Mouse (Mus musculus): ENCODE results near the gene Zfp605. TPM values are rescaled to one million over a fixed set of nuclear protein-coding genes. Genes with fewer than 3 reads are reported as not detected.

The Zfp605 gene
- polyA plus RNA-seq (2015; fragmentation: Nextera tagmentation; extraction: Ambion mirVana): 1.5 and 2.1 TPM in 2 replicates

GRCm38 (mm10) chr5:110109991-110110441 is at the start of gene Zfp605:
Gene Zfp605 (plus strand): TSS chr5:110110092.

DNA sequence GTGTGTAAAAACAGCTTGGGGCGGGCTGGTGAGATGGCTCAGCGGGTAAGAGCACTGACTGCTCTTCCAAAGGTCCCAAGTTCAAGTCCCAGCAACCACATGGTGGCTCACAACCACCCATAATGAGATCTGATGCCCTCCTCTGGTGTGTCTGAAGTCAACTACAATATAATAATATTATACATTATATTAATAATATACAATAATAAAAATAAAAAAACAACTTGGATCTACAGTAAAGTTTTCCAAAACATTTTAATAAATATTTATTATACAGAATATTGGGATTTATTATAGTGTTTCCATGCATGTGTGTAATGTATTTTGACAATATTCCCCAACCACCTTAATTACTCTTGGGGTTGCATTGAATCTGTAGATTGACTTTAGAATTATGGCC is 37.5 kb upstream of the Zfp605 start, which contains the start of gene Gm17655:
Gene Gm17655 (minus strand): TSS at position 101 of the 400 bp plus-strand sequence.

DNA sequence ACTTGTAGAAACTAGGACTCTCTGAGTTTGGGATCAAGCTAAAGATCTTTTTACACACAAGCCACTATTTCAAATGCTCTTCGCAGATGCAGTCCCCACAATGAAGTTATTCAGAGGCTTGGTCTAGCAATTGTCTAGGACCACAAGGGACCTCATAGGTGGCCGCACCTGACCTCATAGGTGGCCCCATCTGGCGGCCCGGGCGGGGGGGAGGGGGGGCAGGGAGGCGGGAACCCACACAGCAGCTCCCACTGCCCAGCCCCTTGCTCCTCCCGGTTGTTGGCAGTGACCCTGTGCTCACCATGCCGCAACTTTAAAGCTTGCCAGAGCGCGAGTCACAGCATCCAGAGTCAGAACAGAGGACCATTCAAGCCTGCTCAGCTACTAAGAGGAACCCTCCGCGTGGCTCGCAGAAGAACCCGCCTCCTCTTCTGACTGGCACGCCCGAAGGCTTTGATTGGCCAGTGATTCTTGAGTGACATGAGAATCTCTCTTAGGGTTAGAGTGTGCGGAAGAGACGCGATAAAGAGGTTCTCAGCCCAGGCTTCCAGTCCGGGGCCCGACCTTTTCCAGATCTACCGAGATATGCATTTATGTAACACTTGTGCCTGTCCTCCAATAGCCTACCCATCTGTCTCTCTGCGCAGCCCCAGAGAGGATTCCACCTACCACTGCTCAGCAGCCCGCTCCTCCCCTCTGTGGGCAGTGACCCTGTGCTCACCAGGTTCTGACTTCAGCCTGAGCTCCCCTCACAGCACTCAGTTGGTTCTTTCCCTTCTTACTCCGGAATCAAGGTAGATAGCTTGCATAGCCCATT is 15.7 kb upstream of the Zfp605 start, which contains the start of gene Gm35315:
Gene Gm35315 (minus strand): TSS at position 391 of the 817 bp plus-strand sequence.

GRCm38 (mm10) chr5:110099656-110100580 is 10.0 kb upstream of the Zfp605 start, which contains the start of gene Plcxd1:
Gene Plcxd1 (plus strand): TSS chr5:110099969.

GRCm38 (mm10) chr5:110107581-110108304 is 2.1 kb upstream of the Zfp605 start, which contains the start of gene Gtpbp6:
Gene Gtpbp6 (minus strand): TSS chr5:110108197.

DNA sequence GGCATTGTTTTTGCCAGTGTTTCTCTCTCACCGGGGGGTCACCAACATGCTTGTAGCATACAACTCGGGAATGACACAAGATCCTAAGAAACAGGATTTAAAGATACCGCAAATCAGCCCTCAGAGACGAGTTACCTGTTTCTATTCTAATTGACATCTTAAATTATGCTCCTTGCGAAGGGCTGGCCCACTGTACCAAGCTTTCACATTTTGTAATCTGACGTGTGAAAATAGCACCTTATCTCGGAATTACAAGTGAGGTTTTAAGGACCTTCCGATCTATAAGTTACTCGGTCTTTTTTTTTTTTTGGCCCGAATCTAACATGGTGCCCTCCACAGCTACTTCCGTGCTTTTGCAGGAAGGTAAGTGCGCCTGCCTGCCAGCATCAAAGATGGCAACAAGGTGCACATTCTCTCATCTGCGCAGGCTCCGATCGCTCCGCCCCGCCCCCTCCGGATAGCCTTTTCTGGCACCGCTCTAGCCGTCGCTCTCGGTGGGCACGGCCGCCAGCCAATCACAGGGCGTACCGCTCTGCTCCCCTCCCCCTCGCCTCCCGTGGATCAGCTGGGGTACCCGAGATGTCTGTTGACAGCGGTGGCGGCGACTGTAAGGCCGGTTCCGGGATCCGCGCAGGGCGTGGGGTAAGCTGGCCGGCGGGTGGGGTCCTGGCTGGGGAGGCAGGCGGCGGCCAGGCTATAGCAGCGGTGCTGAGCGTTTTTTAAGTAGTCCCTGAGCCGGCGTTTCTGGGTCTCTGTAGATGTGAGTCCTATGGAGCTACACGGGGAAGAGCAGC is 25.6 kb downstream of the Zfp605 start, which contains the start of gene Chfr:
Gene Chfr (plus strand): TSS at position 550 of the 794 bp plus-strand sequence.

DNA sequence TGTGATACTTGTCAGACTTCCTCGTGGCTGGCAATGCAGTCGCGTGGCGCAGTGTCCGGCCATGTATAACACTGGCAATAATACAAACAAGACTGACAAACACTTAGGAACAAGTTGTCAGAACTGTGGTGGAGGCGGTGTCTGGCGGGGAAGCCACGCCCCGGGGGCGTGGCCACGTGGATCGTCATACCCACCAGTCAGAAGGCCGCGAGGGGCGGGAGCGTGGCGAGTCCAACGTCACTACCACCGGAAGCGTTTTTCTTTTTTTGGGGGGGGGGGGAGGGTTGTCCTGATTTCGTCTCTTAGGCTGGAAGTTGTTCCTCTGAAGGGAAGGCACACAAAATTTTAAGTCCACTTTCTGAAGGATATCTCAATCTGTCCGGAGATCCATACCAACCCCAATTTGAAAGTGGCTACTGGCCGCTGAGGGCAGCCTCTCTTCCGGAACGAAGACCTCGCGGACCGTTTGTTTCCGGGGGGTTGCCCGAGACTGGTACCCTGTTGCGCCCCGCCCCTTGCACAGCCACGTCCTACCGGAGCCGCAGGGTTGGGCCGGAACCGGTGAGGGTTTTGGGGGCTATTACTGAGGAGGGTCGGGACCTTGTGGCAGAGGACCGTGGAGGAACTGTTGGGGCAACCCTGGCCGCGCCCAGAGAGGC is 66.6 kb downstream of the Zfp605 start, which contains the start of gene Golga3:
Gene Golga3 (plus strand): TSS at position 340 of the 659 bp plus-strand sequence.

Other genes starting within 250 kb of the Zfp605 start
- gene Gm15446, start 186.7 kb upstream of the Zfp605 start, polyA plus RNA-seq (2015; fragmentation: Nextera tagmentation; extraction: Ambion mirVana): 0.33 and 0.36 TPM in 2 replicates
- gene Zfp932, start 113.6 kb upstream of the Zfp605 start, polyA plus RNA-seq (2015; fragmentation: Nextera tagmentation; extraction: Ambion mirVana): 11.1 TPM in 2 replicates
- 1.2 and 1.3 TPM in 2 replicates for gene Gm17655, start 37.6 kb upstream of the Zfp605 start, polyA plus RNA-seq (2015; fragmentation: Nextera tagmentation; extraction: Ambion mirVana)
- 0.07 and 0.22 TPM in 2 replicates for gene Gm35315, start 15.7 kb upstream of the Zfp605 start, polyA plus RNA-seq (2015; fragmentation: Nextera tagmentation; extraction: Ambion mirVana)
- 0.41 and 0.63 TPM in 2 replicates for gene Plcxd1, start 10.1 kb upstream of the Zfp605 start, polyA plus RNA-seq (2015; fragmentation: Nextera tagmentation; extraction: Ambion mirVana)
- gene Gtpbp6, start 1.9 kb upstream of the Zfp605 start, polyA plus RNA-seq (2015; fragmentation: Nextera tagmentation; extraction: Ambion mirVana): 16.2 and 18.0 TPM in 2 replicates
- gene Chfr, start 25.8 kb downstream of the Zfp605 start, polyA plus RNA-seq (2015; fragmentation: Nextera tagmentation; extraction: Ambion mirVana): 16.7 and 16.9 TPM in 2 replicates
- 12.1 and 13.1 TPM in 2 replicates for gene Golga3, start 66.6 kb downstream of the Zfp605 start, polyA plus RNA-seq (2015; fragmentation: Nextera tagmentation; extraction: Ambion mirVana)
- 14.5 and 15.8 TPM in 2 replicates for gene Ankle2, start 120.9 kb downstream of the Zfp605 start, polyA plus RNA-seq (2015; fragmentation: Nextera tagmentation; extraction: Ambion mirVana)
- gene Pgam5, start 159.8 kb downstream of the Zfp605 start, polyA plus RNA-seq (2015; fragmentation: Nextera tagmentation; extraction: Ambion mirVana): 29.3 and 29.9 TPM in 2 replicates
- 31.1 and 31.2 TPM in 2 replicates for gene Pxmp2, start 176.1 kb downstream of the Zfp605 start, polyA plus RNA-seq (2015; fragmentation: Nextera tagmentation; extraction: Ambion mirVana)
- 3.4 and 3.5 TPM in 2 replicates for gene Pole, start 176.2 kb downstream of the Zfp605 start, polyA plus RNA-seq (2015; fragmentation: Nextera tagmentation; extraction: Ambion mirVana)
- not detected in 2 replicates for gene P2rx2, start 233.1 kb downstream of the Zfp605 start, polyA plus RNA-seq (2015; fragmentation: Nextera tagmentation; extraction: Ambion mirVana)
- gene Lrcol1, start 234.6 kb downstream of the Zfp605 start, polyA plus RNA-seq (2015; fragmentation: Nextera tagmentation; extraction: Ambion mirVana): not detected in 2 replicates

Data from skeletal muscle tissue, postnatal 0 days (tissue).